Mouse (Mus musculus) lung, embryonic 16.5 days (tissue): ENCODE measurements around the gene Zfp644. TPM values are rescaled to one million over a fixed set of nuclear protein-coding genes. Genes with fewer than 3 reads are reported as not detected.
A peak's percentile ranks its signal among the peaks of the same experiment; 100 is the strongest.

Source experiments
- ATAC-seq: fragments of 200-750 bp; cut with Nextera tagmentation; 2 replicates; pipeline ENCODE4 v1.8.0; 2017; ENCODE audit warnings: low read depth, mild to moderate bottlenecking, moderate library complexity
- H3K27ac ChIP-seq: fragments of 300-500 bp; sonication (generic); 2 replicates; pipeline ENCODE4 v1.5.1; 2014; ENCODE audit warnings: mild to moderate bottlenecking, control low read depth, low read length
- H3K27me3 ChIP-seq: fragments of 300-500 bp; sonication (generic); 2 replicates; pipeline ENCODE4 v1.6.1; 2014; ENCODE audit warnings: low read depth, low read length, mixed read lengths; ENCODE audit not compliant: control insufficient read depth, insufficient read depth
- H3K36me3 ChIP-seq: fragments of 300-500 bp; sonication (generic); 2 replicates; pipeline ENCODE4 v1.6.1; 2014; ENCODE audit warnings: low read length; ENCODE audit not compliant: control insufficient read depth, insufficient read depth
- H3K4me1 ChIP-seq: fragments of 300-500 bp; sonication (generic); replicated peaks from 2 replicates; pipeline ENCODE4 v1.6.1; 2014; ENCODE audit warnings: low read length, mixed read lengths; ENCODE audit not compliant: control insufficient read depth, insufficient read depth
- H3K4me2 ChIP-seq: fragments of 300-500 bp; sonication (generic); 2 replicates; pipeline ENCODE4 v1.6.1; 2014; ENCODE audit warnings: low read depth, low read length, control low read depth
- H3K4me3 ChIP-seq: fragments of 300-500 bp; sonication (generic); 2 replicates; pipeline ENCODE4 v1.5.1; 2014; ENCODE audit warnings: mild to moderate bottlenecking, low read length, control low read depth
- H3K9ac ChIP-seq: fragments of 300-500 bp; sonication (generic); 2 replicates; pipeline ENCODE4 v1.6.1; 2014; ENCODE audit warnings: low read length, control low read depth
- H3K9me3 ChIP-seq: fragments of 300-500 bp; sonication (generic); 2 replicates; pipeline ENCODE4 v1.6.1; 2016; ENCODE audit warnings: low read length; ENCODE audit not compliant: control insufficient read depth
- WGBS: fragments of 180-500 bp; shearing (Covaris S2); extraction: QIAGEN DNeasy Blood & Tissue Kit; methylation state at CpG from one replicate; pipeline ENCODE4 v1.1.7; 2014; 5-methylcytosine and 5-hydroxymethylcytosine counted together
- polyA plus RNA-seq: library from polyadenylated mRNA; unstranded; fragments of >200 nt; fragmentation: Nextera tagmentation; extraction: Ambion mirVana; gene quantifications from 2 replicates; pipeline ENCODE4 v1.2.1, GENCODE M21; 2015

The Zfp644 gene
- 61.5 and 65.4 TPM in 2 replicates for polyA plus RNA-seq

DNA sequence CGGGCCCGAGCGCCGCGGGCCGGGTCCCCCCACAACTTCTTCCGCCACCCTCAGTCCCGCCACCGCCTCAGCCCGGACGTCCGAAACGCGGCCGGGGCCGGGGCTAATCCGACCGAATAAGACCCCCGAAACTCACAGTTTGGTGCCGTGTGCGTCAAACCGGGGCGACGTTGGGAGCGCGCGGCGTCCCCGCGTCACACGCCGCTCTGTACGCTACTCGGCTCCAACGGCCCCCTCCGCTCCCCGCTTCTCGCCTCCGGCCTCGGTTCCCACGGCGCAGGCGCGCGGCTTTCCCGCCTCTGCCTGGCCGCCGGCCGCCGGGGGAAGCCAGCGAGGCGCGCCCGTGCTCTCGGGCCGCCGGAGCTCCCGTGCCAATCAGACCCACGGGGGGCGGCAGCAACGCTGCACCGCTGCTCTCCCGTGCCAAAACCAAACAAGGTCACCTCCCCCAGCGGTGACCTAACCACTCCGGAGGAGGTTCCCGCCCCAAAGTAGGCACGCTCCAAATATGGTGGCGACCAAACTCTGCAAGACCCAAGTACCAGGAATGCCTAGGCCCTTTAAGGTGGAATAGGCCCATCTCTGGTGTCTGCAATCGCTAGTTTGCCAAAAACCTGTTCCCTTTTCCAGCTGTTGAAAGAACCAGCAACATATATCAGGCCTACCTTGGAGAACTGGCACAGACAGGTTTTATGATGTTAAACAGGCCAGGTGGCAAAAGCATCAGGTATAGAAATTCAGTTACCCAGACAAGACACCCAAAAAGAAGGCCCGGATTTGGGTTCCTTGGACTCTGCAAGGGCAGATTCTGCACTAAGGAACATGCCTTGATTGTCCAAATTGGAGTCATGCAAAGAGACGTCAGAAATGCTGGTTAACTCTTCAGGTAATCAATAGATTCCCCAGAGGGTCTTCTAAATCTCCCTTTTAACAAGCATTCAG is at the start of gene Zfp644:
Zfp644 (minus strand) TSS at position 892 of the 942 bp plus-strand sequence.
- peak; percentile 96 for ATAC-seq
- H3K36me3 ChIP-seq: no peaks in the 10 kb centered on the region
- 2% methylated on average over 68 of the region's 71 CpGs for WGBS

DNA sequence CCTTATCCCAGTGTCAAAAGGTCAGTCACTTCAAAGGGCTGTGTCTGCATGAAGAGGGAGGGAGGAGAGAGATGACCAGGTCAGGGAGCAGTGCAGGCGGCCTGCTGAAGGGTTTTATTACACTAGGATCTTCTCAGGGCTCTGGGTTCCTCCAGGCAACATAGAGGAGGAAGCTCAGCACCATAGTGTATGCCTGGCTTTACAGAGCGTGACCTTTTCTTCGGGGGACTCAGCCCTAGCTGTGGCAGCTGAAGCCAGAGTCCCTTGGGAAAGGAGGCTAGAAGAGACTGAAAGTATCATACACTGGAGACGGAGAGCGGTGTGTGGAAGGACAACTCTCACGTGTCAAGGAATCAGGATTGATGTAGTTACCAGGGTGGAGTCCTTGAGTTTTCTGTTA is 42.6 kb upstream of the Zfp644 start:
- no peaks in the 10 kb centered on the region for H3K27me3 ChIP-seq
- no peak overlapping the region for H3K4me2 ChIP-seq
- H3K27ac ChIP-seq: no peak overlapping the region
- no peak for ATAC-seq
- H3K36me3 ChIP-seq: no peaks in the 10 kb centered on the region
- H3K4me3 ChIP-seq: no peak overlapping the region
- H3K4me1 ChIP-seq: no peaks in the 10 kb centered on the region
- no peaks in the 10 kb centered on the region for H3K9me3 ChIP-seq
- H3K9ac ChIP-seq: no peak overlapping the region
- WGBS: 31% methylated on average over 6 of the region's 6 CpGs

More for the DNA sequence above, at the start of gene Zfp644:
- Histone ChIP-seq H3K9ac (peak within 1 kb of the TSS; percentile 99), H3K4me3 (peak within 1 kb of the TSS; percentile 87), H3K4me2 (peak within 1 kb of the TSS; percentile 73), H3K27ac (peak within 1 kb of the TSS; percentile 99), H3K4me1 (peaks cover 13% of the 10 kb centered on the region), H3K9me3 (no peaks in the 10 kb centered on the region), H3K27me3 (no peaks in the 10 kb centered on the region)

DNA sequence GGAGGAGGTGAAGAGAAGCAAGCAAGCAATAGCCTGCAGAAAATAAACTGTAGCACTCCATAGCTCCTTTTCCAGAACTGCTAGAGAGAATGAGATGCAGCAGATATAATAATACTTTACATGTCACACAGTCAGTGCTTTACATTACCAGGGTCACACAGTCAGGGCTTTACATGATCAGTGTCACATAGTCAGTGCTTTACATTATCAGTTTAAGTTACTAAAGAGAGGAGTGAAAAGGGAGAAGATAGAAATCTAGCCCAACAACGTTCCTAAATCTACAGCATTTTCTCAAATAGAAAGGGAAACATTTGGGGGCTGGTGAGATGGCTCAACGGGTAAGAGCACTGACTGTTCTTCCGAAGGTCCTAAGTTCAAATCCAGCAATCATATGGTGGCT is 26.4 kb upstream of the Zfp644 start:
- Histone ChIP-seq H3K9me3 (no peaks in the 10 kb centered on the region), H3K4me3 (no peak overlapping the region), H3K27ac (no peak overlapping the region), H3K9ac (no peak overlapping the region), H3K4me1 (no peaks in the 10 kb centered on the region), H3K4me2 (no peak overlapping the region), H3K36me3 (no peaks in the 10 kb centered on the region), H3K27me3 (no peaks in the 10 kb centered on the region)
- WGBS: 88% methylated on average over 3 of the region's 3 CpGs
- ATAC-seq: no peak

DNA sequence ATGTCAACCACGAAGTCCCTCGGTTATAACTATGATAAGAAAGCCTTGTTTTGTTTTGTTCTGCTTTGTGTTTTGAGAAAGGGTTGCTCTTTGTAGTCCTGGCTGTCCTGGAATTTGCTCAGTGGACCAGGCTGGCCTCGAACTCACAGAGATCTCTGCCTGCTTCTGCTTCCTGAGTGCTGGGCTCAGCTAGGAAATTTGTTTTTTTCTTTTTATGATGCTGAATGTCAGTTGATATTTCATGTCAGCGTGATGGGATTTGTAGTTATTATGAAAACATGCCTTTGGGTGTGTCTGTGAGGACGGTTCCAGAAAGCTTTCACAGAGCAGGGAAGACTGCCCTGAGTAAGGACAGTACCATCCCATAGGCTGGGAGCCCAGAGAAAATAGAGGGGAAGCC is 25.7 kb upstream of the Zfp644 start:
- no peaks in the 10 kb centered on the region for H3K36me3 ChIP-seq
- H3K4me3 ChIP-seq: no peak overlapping the region
- ATAC-seq: no peak
- no peaks in the 10 kb centered on the region for H3K9me3 ChIP-seq
- H3K27ac ChIP-seq: no peak overlapping the region
- H3K27me3 ChIP-seq: no peaks in the 10 kb centered on the region
- H3K4me2 ChIP-seq: no peak overlapping the region
- 63% methylated on average over 5 of the region's 5 CpGs for WGBS
- H3K4me1 ChIP-seq: no peaks in the 10 kb centered on the region
- H3K9ac ChIP-seq: no peak overlapping the region

DNA sequence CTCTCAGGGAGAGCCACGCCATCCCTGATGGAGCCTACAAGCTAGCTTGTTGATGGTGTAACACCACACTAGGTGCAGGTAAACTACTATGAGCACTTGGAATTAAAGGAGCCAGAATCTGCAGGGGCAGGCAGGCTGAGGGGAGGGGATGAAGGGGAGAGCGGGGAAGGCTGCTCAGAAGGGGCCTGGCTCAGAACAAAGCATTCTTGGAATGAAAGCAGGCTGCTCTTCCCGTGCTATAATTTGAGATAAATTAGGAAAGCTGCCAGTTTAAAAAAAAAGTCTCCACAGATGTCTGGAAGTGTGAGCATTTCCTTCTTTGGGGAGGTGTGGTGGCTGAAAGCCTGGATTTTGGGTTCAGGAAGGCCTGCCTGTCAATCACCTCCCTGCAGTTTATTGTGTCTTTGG is 14.8 kb upstream of the Zfp644 start:
- Histone ChIP-seq H3K4me1 (peaks cover 24% of the 10 kb centered on the region), H3K27me3 (no peaks in the 10 kb centered on the region), H3K27ac (peak overlapping the region; percentile 54), H3K9ac (0 out of 2 replicates have a peak overlapping the region, but pooled peaks have one; percentile 38), H3K9me3 (no peaks in the 10 kb centered on the region), H3K36me3 (no peaks in the 10 kb centered on the region), H3K4me3 (no peak overlapping the region), H3K4me2 (no peak overlapping the region)
- peak; percentile 75 for ATAC-seq
- WGBS: 22% methylated on average over 3 of the region's 3 CpGs

DNA sequence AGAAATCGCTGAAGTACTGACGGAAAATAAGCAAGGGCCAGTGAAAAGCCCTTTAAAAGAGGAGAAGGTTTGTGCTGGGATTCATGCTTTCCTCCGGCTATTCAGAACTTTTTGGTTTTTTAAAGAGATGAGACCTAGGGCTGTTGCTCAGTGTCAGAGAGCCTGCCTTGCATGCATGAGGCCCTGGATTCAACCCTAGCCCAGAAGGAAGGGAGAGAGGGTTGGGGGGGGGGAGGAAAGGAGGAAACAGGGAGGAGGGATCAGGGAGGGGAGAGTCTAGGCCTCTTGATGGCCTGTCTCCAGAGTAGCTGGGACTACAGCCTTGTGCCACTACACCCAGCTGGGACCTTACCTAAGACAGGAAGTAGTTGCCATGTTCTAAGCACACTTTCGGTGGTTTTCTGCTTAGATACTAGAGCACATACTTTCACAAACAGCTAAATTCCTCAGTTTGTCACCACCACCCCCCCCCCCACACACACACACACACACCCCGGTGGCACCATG is 14.2 kb upstream of the Zfp644 start:
- ATAC-seq: peak; percentile 57

DNA sequence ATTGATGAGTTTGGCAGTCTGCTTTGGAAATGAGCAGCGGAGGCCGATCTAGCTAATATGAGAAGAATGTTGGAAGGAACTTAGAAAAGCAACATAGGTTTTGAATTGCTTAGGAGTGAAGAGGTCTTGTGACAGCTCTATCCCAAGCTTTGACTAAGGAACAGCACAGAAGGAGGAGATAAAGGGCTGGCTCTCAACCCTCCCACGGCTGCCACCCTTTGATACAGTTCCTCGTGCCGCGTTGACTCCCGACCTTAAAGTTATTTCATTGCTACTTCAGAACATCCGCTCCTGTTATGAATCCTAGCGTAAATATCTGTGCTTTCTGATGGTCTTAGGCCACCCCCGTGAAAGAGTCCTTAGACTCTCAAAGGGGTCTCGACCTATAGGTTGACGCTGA is 13.5 kb upstream of the Zfp644 start:
- Histone ChIP-seq H3K9me3 (no peaks in the 10 kb centered on the region), H3K4me2 (no peak overlapping the region), H3K36me3 (no peaks in the 10 kb centered on the region), H3K9ac (no peak overlapping the region), H3K27ac (peak overlapping the region; percentile 32), H3K4me3 (no peak overlapping the region), H3K27me3 (no peaks in the 10 kb centered on the region), H3K4me1 (peaks cover 24% of the 10 kb centered on the region)
- no peak for ATAC-seq
- WGBS: 41% methylated on average over 12 of the region's 12 CpGs

More for the DNA sequence above, 14.2 kb upstream of the Zfp644 start:
- no peak overlapping the region for H3K4me3 ChIP-seq
- no peaks in the 10 kb centered on the region for H3K27me3 ChIP-seq
- H3K4me2 ChIP-seq: no peak overlapping the region
- 60% methylated on average over 5 of the region's 5 CpGs for WGBS
- H3K27ac ChIP-seq: peak overlapping the region; percentile 54
- no peaks in the 10 kb centered on the region for H3K9me3 ChIP-seq
- 0 out of 2 replicates have a peak overlapping the region, but pooled peaks have one; percentile 38 for H3K9ac ChIP-seq
- H3K4me1 ChIP-seq: peaks cover 24% of the 10 kb centered on the region
- H3K36me3 ChIP-seq: no peaks in the 10 kb centered on the region

DNA sequence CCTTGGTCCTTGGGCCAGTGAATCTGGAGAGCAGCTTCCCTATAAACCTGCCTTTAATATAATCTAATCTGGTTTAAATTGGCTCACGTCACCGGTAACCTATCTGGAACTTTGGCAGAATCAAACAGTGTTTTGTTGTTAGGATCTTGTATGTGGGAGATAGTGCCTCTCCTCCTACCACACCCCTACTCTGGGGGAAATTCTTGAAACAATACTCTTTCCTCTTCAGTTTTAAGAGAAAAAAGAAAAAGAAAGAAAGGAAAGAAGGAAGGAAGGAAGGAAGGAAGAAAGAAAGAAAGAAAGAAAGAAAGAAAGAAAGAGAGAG is 13.0 kb upstream of the Zfp644 start:
- no peaks in the 10 kb centered on the region for H3K9me3 ChIP-seq
- no peaks in the 10 kb centered on the region for H3K27me3 ChIP-seq
- no peak overlapping the region for H3K4me3 ChIP-seq
- 36% methylated on average over 2 of the region's 2 CpGs for WGBS
- H3K27ac ChIP-seq: peak overlapping the region; percentile 64
- H3K4me1 ChIP-seq: peaks cover 24% of the 10 kb centered on the region
- no peak for ATAC-seq
- no peaks in the 10 kb centered on the region for H3K36me3 ChIP-seq
- H3K4me2 ChIP-seq: no peak overlapping the region
- H3K9ac ChIP-seq: no peak overlapping the region

DNA sequence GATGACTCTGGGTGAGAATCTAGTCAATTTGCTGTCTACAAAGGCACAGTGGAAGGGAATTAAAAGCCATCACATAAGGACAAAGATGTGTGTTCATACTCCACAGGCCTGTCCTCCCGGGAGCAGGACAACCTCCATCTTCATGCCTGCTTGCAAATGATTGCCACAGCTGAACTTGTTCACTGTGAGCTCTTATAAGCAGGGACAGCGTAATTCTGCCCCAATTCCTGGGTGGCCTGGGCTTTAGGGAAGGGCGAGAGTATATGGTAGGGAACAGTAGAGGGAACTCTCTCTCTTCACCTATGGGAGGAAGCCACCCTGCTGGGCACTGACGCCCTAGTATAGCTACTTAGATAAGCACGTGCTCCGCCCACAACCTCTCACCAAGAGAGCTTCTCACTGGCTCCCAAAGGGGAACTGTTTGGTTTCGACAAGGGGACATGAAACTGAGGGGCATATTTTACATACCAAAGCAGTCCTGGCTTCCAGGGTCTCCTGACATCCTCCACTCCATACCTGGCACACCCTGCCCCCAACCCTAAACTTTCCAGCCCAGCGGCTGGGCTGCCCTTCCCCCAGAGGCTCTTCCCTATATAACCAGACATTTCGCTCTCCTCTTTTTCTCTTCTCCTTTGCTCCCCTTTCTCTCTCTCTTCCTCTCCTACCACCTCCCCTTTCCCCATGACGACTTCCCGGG is 12.4 kb upstream of the Zfp644 start:
- no peaks in the 10 kb centered on the region for H3K27me3 ChIP-seq
- H3K4me2 ChIP-seq: no peak overlapping the region
- H3K4me3 ChIP-seq: no peak overlapping the region
- no peaks in the 10 kb centered on the region for H3K9me3 ChIP-seq
- H3K9ac ChIP-seq: no peak overlapping the region
- peak; percentile 86 for ATAC-seq
- H3K4me1 ChIP-seq: peaks cover 24% of the 10 kb centered on the region
- H3K27ac ChIP-seq: peak overlapping the region; percentile 64
- WGBS: 32% methylated on average over 11 of the region's 11 CpGs
- no peaks in the 10 kb centered on the region for H3K36me3 ChIP-seq
